Mouse (Mus musculus) testis, adult 2 months (tissue): ENCODE results near the gene Lrp10. TPM values are rescaled to one million over a fixed set of nuclear protein-coding genes. Genes with fewer than 3 reads are reported as not detected.

Experiments
- H3K27ac ChIP-seq: fragments of 200-500 bp; 2 replicates; pipeline ENCODE4 v1.5.1; 2012; ENCODE audit warnings: low read depth, low read length; ENCODE audit not compliant: control insufficient read depth, insufficient read depth
- H3K27me3 ChIP-seq: fragments of 200-500 bp; 2 replicates; pipeline ENCODE4 v1.6.1; 2012; ENCODE audit warnings: mild to moderate bottlenecking, low read length, moderate library complexity; ENCODE audit not compliant: control insufficient read depth, insufficient read depth
- H3K36me3 ChIP-seq: fragments of 200-500 bp; 2 replicates; pipeline ENCODE4 v1.6.1; 2012; ENCODE audit warnings: mild to moderate bottlenecking, low read length; ENCODE audit not compliant: control insufficient read depth, insufficient read depth
- H3K4me1 ChIP-seq: fragments of 200-500 bp; 2 replicates; pipeline ENCODE4 v1.6.1; 2012; ENCODE audit warnings: low read length; ENCODE audit not compliant: control insufficient read depth, insufficient read depth
- H3K4me3 ChIP-seq: fragments of 200-500 bp; 2 replicates; pipeline ENCODE4 v1.5.1; 2012; ENCODE audit warnings: low read depth, mild to moderate bottlenecking, low read length, moderate library complexity, mixed read lengths; ENCODE audit not compliant: control insufficient read depth
- CTCF ChIP-seq: fragments of 200-500 bp; IDR thresholded peaks from 2 replicates; pipeline ENCODE4 v1.5.1; 2012; ENCODE audit warnings: low read depth, mild to moderate bottlenecking, inconsistent platforms, low read length, moderate library complexity; ENCODE audit not compliant: control insufficient read depth, insufficient read depth, insufficient replicate concordance
- POLR2A ChIP-seq: fragments of 200-500 bp; IDR thresholded peaks from 2 replicates; pipeline ENCODE4 v1.6.1; 2012; ENCODE audit warnings: low read depth, mild to moderate bottlenecking, inconsistent platforms, low read length, moderate library complexity; ENCODE audit not compliant: control insufficient read depth
- polyA plus RNA-seq: library from polyadenylated mRNA; depleted of rRNA; stranded (reverse); fragments of >200 nt; gene quantifications from 2 replicates; pipeline ENCODE4 v1.2.3, GENCODE M21; 2012

The Lrp10 gene
- polyA plus RNA-seq, 1 experiment, result 13.8 TPM

DNA sequence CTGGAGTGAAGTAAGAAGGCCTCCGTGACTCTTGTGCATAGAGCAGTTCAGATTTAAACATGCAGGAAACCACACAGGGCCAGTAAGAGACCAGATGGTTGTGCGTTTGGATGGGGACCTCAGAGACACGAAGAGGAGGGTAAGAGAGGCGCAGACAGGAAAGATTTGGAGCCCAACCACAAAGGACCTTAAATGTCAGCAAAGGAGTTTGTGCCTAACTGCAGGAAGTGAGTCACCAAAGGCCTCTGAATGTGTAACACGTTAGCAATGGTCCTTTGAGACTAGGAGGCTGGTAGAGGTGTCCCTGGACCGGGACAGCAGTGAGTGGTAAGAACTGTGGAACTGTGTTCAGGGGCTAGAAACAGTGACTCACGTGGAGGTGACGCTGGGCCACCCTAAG is 17.5 kb downstream of the Lrp10 start:
- no peak overlapping the region for H3K27ac ChIP-seq
- H3K36me3 ChIP-seq, result no peaks in the 10 kb centered on the region
- TF ChIP-seq CTCF (no peak), POLR2A (no peak)
- H3K27me3 ChIP-seq, result no peaks in the 10 kb centered on the region
- H3K4me3 ChIP-seq, result no peak overlapping the region
- H3K4me1 ChIP-seq, result peaks cover 15% of the 10 kb centered on the region

DNA sequence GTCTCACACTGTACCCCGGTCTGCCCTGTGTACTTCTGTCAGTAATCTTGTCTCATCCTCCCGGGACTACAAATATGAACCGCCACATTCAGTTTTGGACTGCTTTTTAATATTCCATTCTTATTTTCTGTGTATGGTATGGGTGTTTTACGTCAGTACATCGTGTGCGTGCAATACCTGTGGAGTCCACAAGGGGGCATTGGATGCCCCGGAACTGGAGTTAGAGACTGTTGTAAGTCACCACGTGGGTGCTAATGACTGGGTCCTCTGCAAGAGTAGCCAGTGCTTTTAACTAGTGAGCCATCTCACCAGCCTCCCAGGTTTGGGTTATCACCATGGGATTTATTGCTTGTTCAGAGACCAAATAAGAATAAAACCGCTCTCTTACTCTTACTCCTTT is 18.6 kb downstream of the Lrp10 start:
- no peaks in the 10 kb centered on the region for H3K27me3 ChIP-seq
- no peak overlapping the region for H3K4me3 ChIP-seq
- H3K4me1 ChIP-seq, result peaks cover 11% of the 10 kb centered on the region
- no peak for TF ChIP-seq POLR2A
- TF ChIP-seq CTCF, result peak; percentile 77; the same call in 1 of the 2 replicates
- no peak overlapping the region for H3K27ac ChIP-seq
- H3K36me3 ChIP-seq, result no peaks in the 10 kb centered on the region

- Histone ChIP-seq H3K36me3 (no peaks in the 10 kb centered on the region), H3K4me1 (no peaks in the 10 kb centered on the region), H3K27ac (no peak overlapping the region), H3K27me3 (no peaks in the 10 kb centered on the region), H3K4me3 (no peak overlapping the region)
- TF ChIP-seq CTCF (no peak), POLR2A (no peak)
Measured at GRCm38 (mm10) chr14:54485899-54486298, 22.0 kb downstream of the Lrp10 start.

GRCm38 (mm10) chr14:54487732-54488131 is 23.8 kb downstream of the Lrp10 start:
- no peaks in the 10 kb centered on the region for H3K27me3 ChIP-seq
- H3K4me1 ChIP-seq, result no peaks in the 10 kb centered on the region; the same call in 1 of the 2 replicates
- H3K4me3 ChIP-seq, result no peak overlapping the region
- no peak for TF ChIP-seq POLR2A
- no peak for TF ChIP-seq CTCF
- no peak overlapping the region for H3K27ac ChIP-seq
- no peaks in the 10 kb centered on the region for H3K36me3 ChIP-seq

GRCm38 (mm10) chr14:54488350-54488749 is 24.4 kb downstream of the Lrp10 start:
- no peak for TF ChIP-seq POLR2A
- TF ChIP-seq CTCF, result no peak
- Histone ChIP-seq H3K36me3 (no peaks in the 10 kb centered on the region), H3K4me3 (no peak overlapping the region), H3K27ac (no peak overlapping the region), H3K4me1 (no peaks in the 10 kb centered on the region; the same call in 1 of the 2 replicates), H3K27me3 (no peaks in the 10 kb centered on the region)

DNA sequence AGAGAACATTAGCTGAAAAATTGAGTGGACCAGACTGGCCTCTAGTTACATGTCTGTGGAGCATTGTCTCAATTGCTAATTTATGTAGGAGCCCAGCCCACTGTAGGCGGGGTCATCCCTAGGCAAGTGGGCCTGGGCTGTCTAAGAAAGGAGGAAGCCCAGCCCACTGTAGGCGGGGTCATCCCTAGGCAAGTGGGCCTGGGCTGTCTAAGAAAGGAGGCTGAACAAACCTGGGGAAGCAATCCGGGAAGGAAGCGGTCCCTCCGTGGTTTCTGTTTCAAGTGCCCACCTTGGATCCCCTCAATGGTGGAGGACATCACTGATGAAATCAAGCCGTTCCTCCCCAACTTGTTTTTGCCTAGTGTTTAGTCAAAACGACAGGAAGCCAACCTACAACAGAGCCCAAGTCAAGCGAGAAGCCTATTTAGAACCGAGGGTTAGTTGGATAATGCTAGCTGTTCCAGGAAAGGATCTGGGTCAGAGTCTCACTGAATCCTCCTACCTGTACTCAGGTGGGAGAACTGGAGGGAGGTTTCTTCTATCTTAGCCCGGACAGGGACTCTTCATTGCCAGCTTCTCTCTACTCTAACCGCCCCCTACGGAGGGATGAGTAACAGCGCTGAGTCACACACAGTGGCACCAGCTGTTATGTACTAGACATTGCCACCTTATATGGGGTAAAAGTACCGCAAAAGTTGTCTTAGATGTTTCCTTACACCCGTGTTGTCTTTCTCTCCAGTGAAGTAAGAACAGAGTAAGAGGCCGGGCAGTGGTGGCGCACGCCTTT is 28.6 kb downstream of the Lrp10 start:
- Histone ChIP-seq H3K4me1 (no peaks in the 10 kb centered on the region; the same call in 1 of the 2 replicates), H3K4me3 (no peak overlapping the region), H3K27me3 (no peaks in the 10 kb centered on the region), H3K27ac (no peak overlapping the region), H3K36me3 (no peaks in the 10 kb centered on the region)
- TF ChIP-seq POLR2A, result no peak
- TF ChIP-seq CTCF, result no peak

GRCm38 (mm10) chr14:54493236-54493635 is 29.3 kb downstream of the Lrp10 start:
- no peak for TF ChIP-seq CTCF
- TF ChIP-seq POLR2A, result no peak
- no peaks in the 10 kb centered on the region for H3K27me3 ChIP-seq
- H3K4me3 ChIP-seq, result no peak overlapping the region
- H3K27ac ChIP-seq, result no peak overlapping the region
- H3K4me1 ChIP-seq, result no peaks in the 10 kb centered on the region; the same call in 1 of the 2 replicates
- H3K36me3 ChIP-seq, result no peaks in the 10 kb centered on the region

- TF ChIP-seq POLR2A, result no peak
- peak; percentile 92; the same call in 1 of the 2 replicates for TF ChIP-seq CTCF
- Histone ChIP-seq H3K4me1 (no peaks in the 10 kb centered on the region; the same call in 1 of the 2 replicates), H3K4me3 (no peak overlapping the region), H3K27me3 (no peaks in the 10 kb centered on the region), H3K27ac (no peak overlapping the region), H3K36me3 (no peaks in the 10 kb centered on the region)
Measured at GRCm38 (mm10) chr14:54494234-54494633, 30.3 kb downstream of the Lrp10 start.
